Mouse (Mus musculus) mouse trophoblast stem cell (cell line): Measurements from ENCODE around the gene Tfpi2.

ENCODE experiments used
- in situ Hi-C, 2 experiments: fragments of 300-500 bp; cut with MseI, MboI; formaldehyde crosslinking; loops; 2 replicates in 1 of 2; 3 replicates in 1 of 2; pipeline ENCODE4 v1.15.1; 2025

Tfpi2 gene

GRCm38 (mm10) chr6:3988750-3989149 lies at the start of gene Tfpi2:
Tfpi2 (minus strand) TSS chr6:3988919.
- in situ Hi-C loops, result no loop called here

- in situ Hi-C loops, result no loop called here
Observed at GRCm38 (mm10) chr6:4030956-4031355, 42.2 kb upstream of the Tfpi2 start.

- in situ Hi-C loops, result no loop called here
Observed at GRCm38 (mm10) chr6:4026367-4026766, 37.6 kb upstream of the Tfpi2 start.

- in situ Hi-C loops, result no loop called here
Observed at GRCm38 (mm10) chr6:4022645-4023044, 33.9 kb upstream of the Tfpi2 start.

- in situ Hi-C loops, result no loop called here
Observed at GRCm38 (mm10) chr6:4009548-4009947, 20.8 kb upstream of the Tfpi2 start.

GRCm38 (mm10) chr6:4008501-4009040 lies 19.9 kb upstream of the Tfpi2 start:
- in situ Hi-C loops, result no loop called here

GRCm38 (mm10) chr6:4004808-4005207 lies 16.1 kb upstream of the Tfpi2 start:
- in situ Hi-C loops, result no loop called here

GRCm38 (mm10) chr6:4003890-4004306 lies 15.2 kb upstream of the Tfpi2 start, which contains the start of gene Gng11:
Gng11 (plus strand) TSS chr6:4003904.
- in situ Hi-C loops, result no loop called here

GRCm38 (mm10) chr6:4003445-4003844 lies 14.7 kb upstream of the Tfpi2 start:
- in situ Hi-C loops, result no loop called here

- in situ Hi-C loops, result no loop called here
Observed at GRCm38 (mm10) chr6:4000716-4001115, 12.0 kb upstream of the Tfpi2 start.

- in situ Hi-C loops, result no loop called here
Observed at GRCm38 (mm10) chr6:3999296-3999695, 10.6 kb upstream of the Tfpi2 start.

GRCm38 (mm10) chr6:3998089-3998488 lies 9.4 kb upstream of the Tfpi2 start:
- in situ Hi-C loops, result no loop called here

GRCm38 (mm10) chr6:3993492-3993891 lies 4.8 kb upstream of the Tfpi2 start, which contains the start of gene Gngt1:
Gngt1 (plus strand) TSS chr6:3993792.
- in situ Hi-C loops, result no loop called here

GRCm38 (mm10) chr6:3982661-3983284 lies 5.9 kb downstream of the Tfpi2 start:
- in situ Hi-C loops, result no loop called here

GRCm38 (mm10) chr6:3973679-3974078 lies 15.0 kb downstream of the Tfpi2 start:
- in situ Hi-C loops, result no loop called here

- in situ Hi-C loops, result no loop called here
Observed at GRCm38 (mm10) chr6:3967676-3968626, 20.8 kb downstream of the Tfpi2 start.

GRCm38 (mm10) chr6:3954969-3955368 lies 33.8 kb downstream of the Tfpi2 start:
- in situ Hi-C loops, result no loop called here

- in situ Hi-C loops, result no loop called here
Observed at GRCm38 (mm10) chr6:3936140-3936714, 52.5 kb downstream of the Tfpi2 start.

GRCm38 (mm10) chr6:3935606-3936005 lies 53.1 kb downstream of the Tfpi2 start:
- in situ Hi-C loops, result no loop called here

- in situ Hi-C loops, result no loop called here
Observed at GRCm38 (mm10) chr6:3935048-3935447, 53.7 kb downstream of the Tfpi2 start.

GRCm38 (mm10) chr6:3926140-3926539 lies 62.6 kb downstream of the Tfpi2 start:
- in situ Hi-C loops, result no loop called here

GRCm38 (mm10) chr6:3922870-3923269 lies 65.8 kb downstream of the Tfpi2 start:
- in situ Hi-C loops, result no loop called here
